Mouse (Mus musculus) kidney, adult 9 months (tissue): Measurements from ENCODE around the gene Srpk2.
"Not testable (repeated sequence)": the region's sequence is repeated elsewhere in the genome, so short reads cannot be mapped to it uniquely, and the experiment has no call there.

Experiments
- DNase-seq: peaks from one replicate; pipeline ENCODE4 v3.0.0; 2022

Srpk2 gene

GRCm38 (mm10) chr5:23500715-23501114 lies 183.7 kb downstream of the Srpk2 start:
- DNase-seq = no peak

DNA sequence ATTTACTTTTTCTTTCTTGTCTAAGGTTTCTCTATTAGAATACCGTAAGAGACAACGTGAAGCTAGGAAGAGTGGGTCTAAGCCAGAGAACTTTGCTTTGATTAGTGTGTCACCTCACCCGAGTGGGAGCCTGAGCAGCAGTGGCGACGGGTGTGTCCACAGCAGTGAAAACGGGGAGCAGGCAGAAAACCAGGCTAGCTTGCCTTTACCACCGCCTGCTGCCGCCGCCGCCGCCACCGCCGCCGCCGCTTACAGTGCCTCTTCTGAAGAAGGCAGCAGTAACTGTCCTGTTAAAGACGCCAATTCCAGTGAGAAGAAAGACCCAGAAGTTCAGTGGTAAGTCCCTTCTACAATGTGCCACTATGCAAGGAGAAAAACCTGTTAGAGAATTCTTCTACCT lies 185.2 kb downstream of the Srpk2 start:
- no peak for DNase-seq

DNA sequence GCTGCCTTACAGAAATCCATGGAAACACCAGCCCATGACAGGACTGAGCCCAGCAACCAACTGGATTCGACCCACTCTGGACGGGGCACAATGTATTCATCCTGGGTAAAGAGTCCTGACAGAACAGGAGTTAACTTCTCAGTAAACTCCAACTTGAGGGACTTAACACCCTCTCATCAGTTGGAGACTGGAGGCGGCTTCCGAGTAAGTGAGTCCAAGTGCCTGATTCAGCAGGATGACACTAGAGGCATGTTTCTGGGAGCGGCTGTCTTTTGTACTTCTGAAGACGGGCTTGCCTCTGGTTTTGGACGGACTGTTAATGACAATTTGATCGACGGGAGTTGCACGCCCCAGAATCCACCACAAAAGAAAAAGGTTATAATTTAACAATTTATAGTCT lies 186.5 kb downstream of the Srpk2 start:
- no peak for DNase-seq

DNA sequence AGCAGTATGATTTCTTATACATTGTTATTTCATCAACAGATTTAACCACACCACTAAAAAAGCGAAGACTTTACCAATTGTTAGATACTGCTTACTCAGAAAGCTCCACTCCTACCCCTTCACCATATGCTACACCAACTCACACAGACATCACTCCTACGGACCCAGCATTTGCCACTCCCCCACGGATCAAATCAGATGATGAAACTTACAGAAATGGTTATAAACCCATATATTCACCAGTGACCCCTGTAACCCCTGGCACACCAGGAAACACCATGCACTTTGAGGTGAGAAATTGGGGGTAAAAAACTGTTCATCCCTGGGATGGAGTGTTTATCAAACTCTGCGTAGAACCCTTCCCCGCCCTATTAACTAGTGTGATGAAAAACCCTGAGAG lies 187.5 kb downstream of the Srpk2 start:
- no peak for DNase-seq

- no peak for DNase-seq
Observed at GRCm38 (mm10) chr5:23496396-23496795, 188.0 kb downstream of the Srpk2 start.

GRCm38 (mm10) chr5:23490797-23491196 lies 193.6 kb downstream of the Srpk2 start:
- DNase-seq = no peak

DNA sequence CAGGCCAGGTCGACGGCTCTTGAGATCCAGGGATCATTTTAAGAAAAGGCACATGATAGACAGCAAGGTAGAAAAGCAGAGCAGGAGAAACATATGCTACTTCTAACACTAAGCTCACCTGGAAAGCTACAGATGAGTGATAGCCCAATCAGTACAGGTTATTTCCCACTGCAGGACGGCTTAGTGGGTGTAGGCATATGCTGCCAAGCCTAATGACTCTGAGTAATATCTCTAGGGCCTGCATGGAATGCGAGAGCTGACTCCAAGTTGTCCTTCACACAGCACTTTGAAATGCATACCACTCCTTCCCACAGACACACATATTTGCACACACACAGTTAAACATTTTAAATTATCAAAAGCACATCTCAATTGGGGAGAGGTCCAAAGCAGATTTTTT lies 195.2 kb downstream of the Srpk2 start:
- no peak for DNase-seq

DNA sequence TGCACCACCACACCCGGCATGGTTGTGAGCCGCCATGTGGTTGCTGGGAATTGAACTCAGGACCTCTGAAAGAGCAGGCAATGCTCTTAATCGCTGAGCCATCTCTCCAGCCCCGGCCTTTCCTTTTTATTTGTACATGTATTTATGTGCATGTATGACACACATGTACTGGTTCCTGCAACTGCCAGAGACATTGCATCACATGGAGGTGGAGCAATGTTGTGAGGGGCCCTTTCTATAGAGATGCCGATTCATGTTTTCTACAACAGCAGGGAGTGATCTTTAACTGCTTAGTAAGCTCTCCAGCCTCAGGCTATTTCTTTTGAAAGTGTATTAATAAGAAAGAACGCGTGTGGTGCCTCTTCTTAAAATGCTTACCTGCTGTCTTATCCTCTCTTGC lies 200.6 kb downstream of the Srpk2 start:
- no peak for DNase-seq

DNA sequence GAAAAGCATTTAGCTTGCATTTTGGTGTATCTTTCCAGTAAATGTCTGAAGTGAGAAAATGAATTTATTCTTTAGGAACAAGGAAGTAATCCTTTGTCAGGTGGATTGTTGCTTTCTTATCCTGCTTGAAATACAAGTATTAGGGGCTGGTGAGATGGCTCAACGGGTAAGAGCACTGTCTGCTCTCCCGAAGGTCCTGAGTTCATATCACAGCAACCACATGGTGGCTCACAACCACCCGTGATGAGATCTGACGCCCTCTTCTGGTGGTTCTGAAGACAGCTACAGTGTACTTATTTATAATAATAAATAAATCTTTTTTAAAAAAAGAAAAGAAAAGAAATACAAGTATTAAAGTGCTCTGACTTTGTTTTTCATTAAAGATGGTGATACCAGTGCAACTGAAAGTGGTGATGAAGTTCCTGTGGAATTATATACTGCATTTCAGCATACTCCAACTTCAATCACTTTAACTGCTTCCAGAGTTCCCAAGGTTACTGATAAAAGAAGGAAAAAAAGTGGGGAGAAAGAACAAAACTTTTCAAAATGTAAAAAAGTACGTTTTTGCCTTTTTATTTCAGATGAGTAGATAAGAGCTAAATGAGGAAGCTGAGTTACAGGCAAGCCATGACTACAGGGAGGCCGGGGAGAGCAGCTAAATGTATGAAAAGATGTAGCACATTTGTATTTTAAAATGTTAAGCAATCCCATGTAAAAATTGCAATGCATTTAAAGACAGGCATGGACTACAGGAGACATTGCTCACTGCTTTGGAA lies 211.1 kb downstream of the Srpk2 start:
- no peak for DNase-seq

- DNase-seq = peak; percentile 78
Observed at GRCm38 (mm10) chr5:23466546-23466945, 217.9 kb downstream of the Srpk2 start.

DNA sequence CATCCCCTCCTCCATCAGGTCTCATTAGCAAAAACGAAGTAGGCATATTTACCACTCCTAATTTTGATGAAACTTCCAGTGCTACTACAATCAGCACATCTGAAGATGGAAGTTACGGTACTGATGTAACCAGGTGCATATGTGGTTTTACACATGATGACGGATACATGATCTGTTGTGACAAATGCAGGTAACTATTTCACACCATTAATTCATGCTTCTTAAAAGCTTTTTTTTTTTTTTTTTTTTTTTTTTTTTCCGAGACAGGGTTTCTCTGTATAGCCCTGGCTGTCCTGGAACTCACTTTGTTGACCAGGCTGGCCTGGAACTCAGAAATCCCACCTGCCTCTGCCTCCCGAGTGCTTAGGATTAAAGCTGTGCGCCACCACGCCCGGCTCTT lies 219.7 kb downstream of the Srpk2 start:
- DNase-seq = no peak

GRCm38 (mm10) chr5:23464247-23464646 lies 220.2 kb downstream of the Srpk2 start:
- DNase-seq = no peak

DNA sequence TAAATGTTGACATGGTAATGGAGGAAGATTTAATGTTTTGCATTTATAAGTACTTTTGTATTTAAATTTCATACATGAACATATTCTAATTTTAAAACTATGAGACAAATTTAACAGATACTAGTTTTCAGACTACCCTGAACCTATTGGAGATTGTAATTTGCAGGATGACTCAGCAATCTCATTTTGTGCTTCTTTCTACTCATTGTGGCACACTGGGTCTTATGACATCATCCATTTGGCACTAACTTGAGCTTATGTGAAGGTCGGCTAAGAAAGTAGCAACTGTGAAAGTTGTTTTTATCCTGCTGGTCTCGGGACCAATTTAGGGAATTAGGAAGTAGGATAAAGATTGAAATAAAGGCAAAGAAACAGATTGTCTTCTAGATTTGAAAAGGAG lies 222.7 kb downstream of the Srpk2 start:
- DNase-seq = peak; percentile 43

DNA sequence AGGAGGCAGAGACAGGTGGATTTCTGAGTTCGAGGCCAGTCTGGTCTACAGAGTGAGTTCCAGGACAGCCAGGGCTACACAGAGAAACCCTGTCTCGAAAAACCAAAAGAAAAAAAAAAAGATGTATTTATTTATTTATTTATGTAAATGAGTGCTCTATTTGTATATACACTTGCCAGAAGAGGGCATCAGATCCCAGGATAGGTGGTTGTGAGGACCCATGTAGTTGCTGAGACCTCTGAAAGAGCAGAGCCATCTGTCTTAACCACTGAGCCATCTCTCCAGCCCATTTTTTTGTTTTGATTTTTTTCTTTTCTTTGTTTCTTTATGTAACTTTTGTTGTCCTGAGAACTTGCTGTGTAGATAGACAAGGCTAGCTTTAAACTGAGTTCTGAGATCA lies 230.9 kb downstream of the Srpk2 start:
- DNase-seq = not testable (repeated sequence)
